Mouse (Mus musculus) yolk sac, embryonic 10.5 days (tissue): ENCODE measurements around the gene Szrd1.

Experiments used
- DNase-seq: peaks from one replicate; pipeline ENCODE4 v3.0.0-alpha.2; 2017; ENCODE audit warnings: low spot score

The Szrd1 gene

GRCm38 (mm10) chr4:141114521-141114981 is 25.0 kb downstream of the Szrd1 start:
- no peak for DNase-seq

DNA sequence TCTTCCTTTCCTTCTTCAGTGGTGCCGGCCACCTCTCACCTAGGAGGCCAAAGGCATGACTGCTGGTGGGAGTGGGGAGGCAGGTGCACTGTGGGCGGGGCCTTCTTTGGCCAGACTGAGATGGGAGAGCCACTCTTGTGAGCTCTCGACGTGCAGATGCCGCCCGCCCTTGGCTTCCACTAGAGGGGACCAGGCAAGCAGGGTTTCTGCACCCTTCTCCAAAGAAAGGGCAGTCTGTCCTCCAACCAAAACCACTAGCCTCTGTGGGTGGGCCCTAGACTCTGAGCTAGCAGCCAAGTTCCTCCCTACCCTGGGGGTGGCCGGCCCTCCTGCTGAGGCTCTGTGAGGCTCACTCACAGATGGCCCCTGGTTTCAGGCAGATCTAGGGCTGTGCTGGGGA is 25.7 kb downstream of the Szrd1 start:
- no peak for DNase-seq

GRCm38 (mm10) chr4:141108196-141108732 is 31.3 kb downstream of the Szrd1 start:
- DNase-seq = no peak

- DNase-seq = no peak
These were observed 32.9 kb downstream of the Szrd1 start for GRCm38 (mm10) chr4:141106526-141107183.

DNA sequence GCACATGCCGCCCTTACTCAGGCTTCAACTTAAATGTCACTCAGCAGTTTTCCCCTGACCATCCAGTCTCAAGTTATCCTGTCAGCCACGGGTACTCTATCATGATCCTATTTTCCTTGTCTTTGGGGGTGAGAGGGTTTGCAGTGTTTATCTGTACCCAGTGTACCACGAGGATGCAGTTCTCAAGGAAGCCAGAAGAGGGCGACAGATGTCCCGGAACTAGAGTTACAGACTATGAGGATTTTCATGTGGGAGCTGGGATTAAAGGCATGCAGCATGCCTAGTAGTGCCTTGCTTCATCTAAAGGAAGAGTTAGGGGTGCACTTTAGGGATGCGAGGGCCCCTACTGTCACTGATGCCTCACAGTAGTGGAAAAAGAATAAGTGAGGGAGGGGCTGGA is 37.7 kb downstream of the Szrd1 start:
- DNase-seq = no peak

DNA sequence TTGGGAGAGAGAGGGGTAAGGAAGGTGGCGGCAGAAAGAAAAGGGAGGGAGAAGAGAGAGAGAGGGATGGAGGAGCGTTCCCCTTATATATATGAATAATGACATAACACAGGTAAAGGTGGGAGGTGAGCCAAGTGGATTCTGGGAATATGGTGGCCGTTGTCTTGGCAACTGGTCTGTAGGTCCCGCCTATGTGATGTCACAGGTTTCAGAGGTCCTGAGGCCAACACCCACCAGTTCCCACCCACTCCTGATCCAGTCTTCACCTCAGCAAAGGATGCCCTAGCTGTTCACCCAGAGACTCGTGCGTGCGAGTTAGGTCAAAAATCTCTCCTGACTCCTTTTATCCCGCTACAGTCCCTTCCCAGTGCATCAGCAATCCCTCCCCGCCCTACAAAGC is 38.3 kb downstream of the Szrd1 start:
- DNase-seq = no peak

DNA sequence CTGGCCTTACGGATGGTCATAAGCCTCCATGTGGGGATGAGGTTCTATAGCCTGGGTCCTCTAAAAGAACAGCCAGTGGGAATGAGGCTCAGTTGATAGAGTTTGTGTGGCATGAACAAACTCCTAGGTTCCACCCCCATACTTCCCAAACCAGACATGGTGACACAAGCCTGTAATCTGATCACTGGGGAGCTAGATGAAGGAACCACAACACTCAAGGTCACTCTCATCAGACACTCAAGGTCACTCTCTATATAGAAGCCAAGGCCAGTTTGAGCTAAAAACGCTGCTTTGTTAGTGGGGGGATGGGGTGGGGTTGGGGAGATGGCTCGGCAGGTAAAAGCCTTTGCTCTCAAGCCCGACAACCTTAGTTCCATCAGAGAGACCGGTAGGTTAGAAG is 39.6 kb downstream of the Szrd1 start:
- no peak for DNase-seq

- DNase-seq = no peak
These were observed 40.6 kb downstream of the Szrd1 start for GRCm38 (mm10) chr4:141098935-141099334.

DNA sequence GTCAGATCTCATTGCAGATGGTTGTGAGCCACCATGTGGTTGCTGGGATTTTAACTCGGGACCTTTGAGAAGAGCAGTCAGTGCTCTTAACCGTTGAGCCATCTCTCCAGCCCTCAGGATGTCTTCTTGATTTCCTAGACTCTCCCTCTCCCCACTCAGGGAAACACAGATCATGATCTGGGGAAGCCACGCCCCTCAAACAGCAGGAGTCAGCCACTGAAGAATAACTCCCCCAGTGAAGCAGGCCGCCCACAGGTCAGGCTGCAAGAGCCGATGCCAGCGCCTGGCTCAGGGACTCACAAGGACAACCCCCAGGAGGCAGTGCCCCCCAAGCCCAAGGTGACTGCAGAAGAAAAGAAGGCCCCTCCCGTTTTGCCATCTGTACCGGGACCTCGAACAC is 42.9 kb downstream of the Szrd1 start:
- DNase-seq = no peak

- DNase-seq = no peak
These were observed 44.6 kb downstream of the Szrd1 start for GRCm38 (mm10) chr4:141095016-141095415.

DNA sequence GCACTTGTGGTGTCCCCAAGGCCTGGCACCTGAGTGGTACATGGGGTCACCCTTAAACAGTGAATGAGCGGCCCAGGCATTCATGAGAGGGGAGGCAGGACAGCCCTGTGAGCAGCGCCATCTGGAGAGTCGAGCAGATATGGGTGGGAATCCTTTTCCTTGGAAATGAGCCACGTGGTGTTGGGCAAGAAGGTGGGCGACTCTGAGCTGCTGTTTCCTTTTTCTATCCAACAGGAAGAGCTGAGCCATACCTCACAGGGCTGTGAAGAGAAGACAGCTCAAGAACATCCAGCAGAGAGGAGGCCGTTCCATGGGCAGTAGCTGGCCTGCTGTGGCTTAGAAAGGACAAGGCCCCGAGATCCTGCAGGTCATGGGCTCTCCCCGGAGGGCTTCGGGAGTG is 50.9 kb downstream of the Szrd1 start:
- DNase-seq = no peak

DNA sequence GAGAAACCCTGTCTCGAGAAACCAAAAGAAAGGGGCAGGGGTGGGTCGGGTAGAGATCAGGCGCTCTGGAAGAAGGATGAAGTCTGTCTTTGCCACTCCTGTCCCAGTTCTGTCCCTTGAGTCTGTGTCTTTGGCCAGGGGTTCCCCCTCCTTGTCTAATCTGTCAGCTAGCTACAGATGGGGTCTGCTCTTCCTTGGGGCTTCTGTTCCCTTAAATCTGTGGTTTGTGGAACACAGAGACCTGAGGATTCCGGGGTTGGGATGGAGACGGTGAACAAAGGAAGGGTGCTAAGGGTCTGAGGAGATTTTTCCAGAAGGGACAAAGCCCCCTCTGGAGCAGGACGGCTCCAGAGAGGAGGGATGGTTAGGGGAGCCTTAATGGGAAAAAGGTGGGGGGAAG is 51.5 kb downstream of the Szrd1 start, which contains the start of gene Spata21:
Gene Spata21, plus strand, starts transcription at position 301 of the 400 bp plus-strand sequence.
- no peak for DNase-seq

DNA sequence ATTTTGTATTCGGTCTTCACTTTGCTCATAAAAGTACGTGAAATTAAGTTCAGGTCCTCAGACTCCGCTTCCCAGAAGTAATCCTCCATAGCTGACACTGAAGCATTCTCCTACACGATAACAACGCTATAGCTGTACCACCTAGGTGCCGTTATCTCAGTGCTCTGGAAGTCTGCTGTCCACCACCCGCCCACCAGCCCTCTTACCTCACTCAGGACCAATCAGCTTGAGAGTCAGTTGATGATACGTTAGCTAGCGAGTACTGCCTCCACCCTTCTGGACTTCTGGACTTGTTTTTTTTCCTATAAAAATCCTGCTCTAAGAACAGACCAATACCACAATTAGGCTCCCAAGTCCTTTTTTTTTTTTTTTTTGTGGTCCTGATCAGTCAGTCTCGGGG is 52.7 kb downstream of the Szrd1 start:
- DNase-seq = peak; percentile 58

GRCm38 (mm10) chr4:141078510-141079137 is 61.0 kb downstream of the Szrd1 start:
- no peak for DNase-seq

- peak; percentile 89 for DNase-seq
These were observed 61.7 kb downstream of the Szrd1 start, which contains the start of gene Necap2 for GRCm38 (mm10) chr4:141077681-141078509. TSS of gene Necap2 (minus strand) at chr4:141078357.

DNA sequence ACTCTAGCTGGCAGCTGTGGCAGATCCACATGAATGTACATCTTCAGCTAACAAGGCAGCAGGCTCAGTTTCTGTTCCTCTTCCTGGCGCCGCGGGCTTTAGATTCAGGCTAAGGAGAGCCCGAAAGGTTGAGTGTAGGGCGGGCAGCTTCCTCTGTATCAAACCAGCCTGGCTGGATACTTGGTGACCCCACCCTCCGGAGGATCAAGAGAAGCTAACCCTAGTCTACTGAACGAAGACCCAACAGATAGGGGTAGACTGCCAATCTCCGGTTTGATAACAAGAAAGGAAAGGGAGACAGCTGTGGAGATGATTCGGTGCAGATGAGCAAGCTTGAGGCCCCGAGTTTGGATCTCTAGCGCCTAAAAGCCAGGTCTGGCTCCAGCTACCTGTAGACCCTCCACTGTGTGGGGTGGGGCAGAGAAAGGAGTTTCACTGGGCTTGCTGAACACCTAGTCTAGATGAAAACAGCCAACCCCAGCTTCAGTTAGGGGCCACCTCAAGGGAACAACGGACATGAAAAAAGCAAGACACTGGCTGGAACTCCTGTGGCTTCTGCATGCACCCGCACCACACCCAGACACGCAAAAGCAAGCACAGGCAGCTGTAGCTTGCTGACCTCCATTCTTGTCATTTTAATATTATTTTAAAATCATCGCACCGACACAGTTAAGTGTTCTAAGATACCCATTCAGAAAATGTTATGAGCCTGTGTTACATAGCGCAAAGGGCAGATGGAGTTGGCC is 62.6 kb downstream of the Szrd1 start:
- no peak for DNase-seq

- no peak for DNase-seq
These were observed 65.5 kb downstream of the Szrd1 start for GRCm38 (mm10) chr4:141074109-141074508.

- no peak for DNase-seq
These were observed 65.9 kb downstream of the Szrd1 start for GRCm38 (mm10) chr4:141073661-141074060.

DNA sequence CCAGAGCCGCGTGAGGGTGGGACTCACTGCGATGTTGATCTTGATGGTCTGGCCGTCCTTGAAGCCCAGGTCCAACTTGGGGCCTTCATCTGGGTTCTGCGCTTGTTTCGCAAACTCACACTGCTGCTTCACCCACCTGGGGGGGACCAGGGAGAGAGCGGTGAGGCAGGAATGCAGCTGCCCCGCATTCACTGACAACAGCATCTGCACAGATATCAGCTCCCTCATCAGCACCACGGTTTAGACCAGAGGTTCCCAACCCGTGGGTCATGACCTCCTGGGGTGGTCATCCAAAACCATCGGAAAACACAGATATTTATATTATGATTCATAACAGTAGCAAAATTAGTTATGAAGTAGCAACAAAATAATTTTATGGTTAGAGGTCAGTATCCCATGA is 67.1 kb downstream of the Szrd1 start:
- no peak for DNase-seq

GRCm38 (mm10) chr4:141069731-141070130 is 69.8 kb downstream of the Szrd1 start:
- DNase-seq = peak; percentile 35

GRCm38 (mm10) chr4:141068655-141069054 is 70.9 kb downstream of the Szrd1 start:
- no peak for DNase-seq

DNA sequence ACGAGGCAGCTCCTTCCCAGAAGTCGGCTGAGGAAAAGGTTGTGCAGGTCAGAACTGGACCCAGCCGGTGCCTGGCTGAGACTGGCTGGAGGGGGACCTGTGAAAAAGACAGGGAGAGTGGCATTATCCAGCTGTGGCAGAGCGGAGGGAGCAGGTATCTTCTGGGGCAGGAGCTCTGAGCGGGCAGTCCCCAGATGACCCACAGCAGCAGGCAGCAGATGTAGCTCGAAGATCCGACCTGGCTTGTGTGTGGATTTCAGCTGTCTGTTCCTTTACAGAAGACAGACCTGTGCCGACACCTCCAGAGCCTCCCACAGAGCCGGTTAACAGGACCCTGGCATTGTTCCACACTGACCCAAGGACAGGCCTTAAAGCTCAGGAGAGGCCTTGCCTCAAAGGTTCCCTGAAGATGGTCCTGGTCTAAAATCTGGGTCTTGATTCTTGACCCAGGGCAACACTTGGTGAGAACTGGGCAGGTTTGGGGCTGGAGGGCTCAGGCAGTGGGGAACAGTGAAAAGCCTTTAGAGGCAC is 72.0 kb downstream of the Szrd1 start:
- no peak for DNase-seq
